Mouse (Mus musculus): ENCODE results near the gene Plekhm1. TPM values are rescaled to one million over a fixed set of nuclear protein-coding genes. Genes with fewer than 3 reads are reported as not detected.
A peak's percentile ranks its signal among the peaks of the same experiment; 100 is the strongest.

Plekhm1 gene
- total and polyA plus RNA-seq, 3 experiments, result 3.4 to 10.0 TPM; not detected in 1

GRCm38 (mm10) chr11:103352239-103352814 is 60.2 kb downstream of the Plekhm1 start:
- Histone ChIP-seq H3K36me3 (ENCODE audit: control insufficient read depth in 1 of 2, insufficient read depth in 2 of 2, low read length in 2 of 2) (no peaks in the 10 kb centered on the region), H3K4me1 (ENCODE audit: control insufficient read depth in 1 of 2, insufficient read depth in 2 of 2, low read length in 2 of 2) (no peaks in the 10 kb centered on the region), H3K9me3 (replicated peaks; ENCODE audit: insufficient read depth, low read length) (no peaks in the 10 kb centered on the region), H3K27ac (ENCODE audit: control insufficient read depth, low read depth, low read length) (no peak overlapping the region), H3K9ac (ENCODE audit: control insufficient read depth, low read depth, low read length, poor library complexity, severe bottlenecking) (no peak overlapping the region), H3K27me3 (ENCODE audit: control insufficient read depth in 1 of 2, insufficient read depth in 2 of 2, low read length in 2 of 2) (no peaks in the 10 kb centered on the region), H3K79me2 (ENCODE audit: control insufficient read depth, insufficient read depth, low read length, poor library complexity) (no peaks in the 10 kb centered on the region), H3K4me3 (ENCODE audit: control insufficient read depth in 1 of 2, insufficient read depth in 1 of 2, low read depth in 2 of 2, low read length in 2 of 2) (no peak overlapping the region)
- TF ChIP-seq E2F4 (IDR thresholded peaks at IDR 0.05; ENCODE audit: borderline replicate concordance, low read depth, low read length), result no peak
- TF ChIP-seq CTCF (IDR thresholded peaks at IDR 0.05 in 2 of 3, conservative IDR thresholded peaks at IDR 0.05 in 1 of 3; ENCODE audit: control insufficient read depth in 1 of 3, insufficient read depth in 1 of 3, low read depth in 2 of 3, low read length in 3 of 3, poor library complexity in 1 of 3, severe bottlenecking in 1 of 3), result peak; percentile 15 to 37 (median 20); a peak in 4 of 6 replicates
- DNase-seq (ENCODE audit: low read depth, low spot score), result no peak

DNA sequence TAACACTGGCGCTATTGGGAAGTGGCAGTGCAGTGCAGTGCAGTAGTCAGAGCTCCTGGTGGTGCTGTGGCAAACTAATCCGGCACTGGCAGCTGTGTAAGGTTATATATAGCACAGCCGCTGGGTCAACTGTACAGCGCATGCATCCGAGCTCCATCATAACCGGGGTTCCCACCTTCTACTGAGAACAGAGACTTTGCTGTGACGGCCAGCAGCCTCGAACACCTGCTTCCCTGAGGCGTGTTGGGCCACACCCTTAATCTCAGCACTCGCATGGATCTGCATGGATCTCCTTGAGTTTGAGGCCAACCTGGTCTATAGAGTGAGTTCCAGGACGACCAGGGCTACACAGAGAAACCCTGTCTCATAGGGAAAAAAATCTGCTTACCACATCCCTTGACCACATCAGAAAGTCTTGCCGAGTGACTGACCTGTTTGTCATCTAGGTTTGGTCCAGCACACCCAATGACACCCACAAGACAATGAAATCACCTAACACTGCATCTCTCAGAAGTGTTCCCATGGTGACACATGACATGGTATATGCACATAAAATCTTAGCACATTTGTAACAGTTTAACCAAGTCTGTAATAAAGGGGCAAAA is 61.7 kb downstream of the Plekhm1 start:
- no peak overlapping the region for H3K27ac ChIP-seq (ENCODE audit: control insufficient read depth, low read depth, low read length)
- H3K27me3 ChIP-seq (ENCODE audit: control insufficient read depth in 1 of 2, insufficient read depth in 2 of 2, low read length in 2 of 2), result no peaks in the 10 kb centered on the region
- H3K9ac ChIP-seq (ENCODE audit: control insufficient read depth, low read depth, low read length, poor library complexity, severe bottlenecking), result no peak overlapping the region
- no peak for DNase-seq (ENCODE audit: low read depth, low spot score)
- peaks cover 0 to 12% of the 10 kb centered on the region in 2 experiments; a peak in 2 of 4 replicates for H3K36me3 ChIP-seq (ENCODE audit: control insufficient read depth in 1 of 2, insufficient read depth in 2 of 2, low read length in 2 of 2)
- peaks cover 2 to 13% of the 10 kb centered on the region in 2 experiments for H3K4me1 ChIP-seq (ENCODE audit: control insufficient read depth in 1 of 2, insufficient read depth in 2 of 2, low read length in 2 of 2)
- no peaks in the 10 kb centered on the region for H3K79me2 ChIP-seq (ENCODE audit: control insufficient read depth, insufficient read depth, low read length, poor library complexity)
- H3K4me3 ChIP-seq (ENCODE audit: control insufficient read depth in 1 of 2, insufficient read depth in 1 of 2, low read depth in 2 of 2, low read length in 2 of 2), result no peak overlapping the region
- no peak for TF ChIP-seq NRF1 (IDR thresholded peaks at IDR 0.05; ENCODE audit: insufficient read depth, low read depth, low read length, poor library complexity, severe bottlenecking)
- TF ChIP-seq TCF12 (IDR thresholded peaks at IDR 0.05; ENCODE audit: low read depth, low read length), result no peak
- TF ChIP-seq RCOR1 (IDR thresholded peaks at IDR 0.05; ENCODE audit: low read depth, low read length), result no peak
- TF ChIP-seq KAT2A (conservative IDR thresholded peaks at IDR 0.05; ENCODE audit: low read depth, low read length), result no peak
- no peak for TF ChIP-seq USF1 (IDR thresholded peaks at IDR 0.05; ENCODE audit: low read depth, low read length)
- TF ChIP-seq POLR2AphosphoS5 (IDR thresholded peaks at IDR 0.05; ENCODE audit: borderline replicate concordance, low read depth, low read length), result no peak
- no peak for TF ChIP-seq ZKSCAN1 (IDR thresholded peaks at IDR 0.05; ENCODE audit: low read depth, low read length)
- no peak for TF ChIP-seq NELFE (IDR thresholded peaks at IDR 0.05; ENCODE audit: low read depth, low read length)
- no peak for TF ChIP-seq EP300 (IDR thresholded peaks at IDR 0.05; ENCODE audit: low read depth in 1 of 2, low read length in 2 of 2)
- no peak for TF ChIP-seq CTCF (IDR thresholded peaks at IDR 0.05 in 2 of 3, conservative IDR thresholded peaks at IDR 0.05 in 1 of 3; ENCODE audit: control insufficient read depth in 1 of 3, insufficient read depth in 1 of 3, low read depth in 2 of 3, low read length in 3 of 3, poor library complexity in 1 of 3, severe bottlenecking in 1 of 3)
- no peak for TF ChIP-seq RAD21 (IDR thresholded peaks at IDR 0.05; ENCODE audit: low read depth, low read length)
- no peak for TF ChIP-seq SMC3 (IDR thresholded peaks at IDR 0.05; ENCODE audit: low read depth, low read length)
- no peak for TF ChIP-seq POLR2A (IDR thresholded peaks at IDR 0.05; ENCODE audit: control insufficient read depth in 1 of 2, insufficient read depth in 1 of 2, low read depth in 1 of 2, low read length in 2 of 2, poor library complexity in 1 of 2)
- TF ChIP-seq MAZ (IDR thresholded peaks at IDR 0.05; ENCODE audit: low read depth, low read length), result no peak
- no peak for TF ChIP-seq MXI1 (IDR thresholded peaks at IDR 0.05; ENCODE audit: low read depth, low read length)
- TF ChIP-seq MAFK (IDR thresholded peaks at IDR 0.05; ENCODE audit: borderline replicate concordance, low read depth, low read length), result no peak
- TF ChIP-seq ZNF384 (IDR thresholded peaks at IDR 0.05; ENCODE audit: low read depth, low read length), result no peak
- TF ChIP-seq ZMIZ1 (IDR thresholded peaks at IDR 0.05; ENCODE audit: low read depth, low read length), result no peak
- no peak for TF ChIP-seq GATA1 (IDR thresholded peaks at IDR 0.05; ENCODE audit: low read depth, low read length)
- H3K9me3 ChIP-seq (replicated peaks; ENCODE audit: insufficient read depth, low read length), result no peaks in the 10 kb centered on the region

All from MEL (cell line).